Mouse (Mus musculus) kidney, postnatal 25 days (tissue): ENCODE data around the gene Rho.

ENCODE experiments used
- DNase-seq, 2 experiments: peaks; one replicate each; pipeline ENCODE4 v3.0.0; 2021; ENCODE audit warnings: mixed read lengths in 2 of 2

The Rho gene

GRCm38 (mm10) chr6:115931639-115932038 is at the start of gene Rho:
Rho (plus strand) TSS chr6:115931748.
- no peak for DNase-seq

GRCm38 (mm10) chr6:115884018-115884417 is 47.5 kb upstream of the Rho start:
- DNase-seq: peak in 1 of 2 experiments; percentile 29

- no peak for DNase-seq
Observed at GRCm38 (mm10) chr6:115886894-115887293, 44.7 kb upstream of the Rho start.

GRCm38 (mm10) chr6:115888296-115888695 is 43.3 kb upstream of the Rho start:
- peak in 1 of 2 experiments; percentile 51 for DNase-seq

- no peak for DNase-seq
Observed at GRCm38 (mm10) chr6:115890601-115891000, 40.9 kb upstream of the Rho start.

- no peak for DNase-seq
Observed at GRCm38 (mm10) chr6:115891061-115891460, 40.5 kb upstream of the Rho start.

- DNase-seq: peak; percentile 50 to 62
Observed at GRCm38 (mm10) chr6:115891497-115892061, 40.0 kb upstream of the Rho start.

GRCm38 (mm10) chr6:115892363-115892762 is 39.2 kb upstream of the Rho start:
- DNase-seq: no peak

- DNase-seq: no peak
Observed at GRCm38 (mm10) chr6:115896346-115896745, 35.2 kb upstream of the Rho start.

- no peak for DNase-seq
Observed at GRCm38 (mm10) chr6:115897117-115897516, 34.4 kb upstream of the Rho start.

GRCm38 (mm10) chr6:115897926-115898520 is 33.5 kb upstream of the Rho start:
- no peak for DNase-seq

- peak; percentile 84 to 86 for DNase-seq
Observed at GRCm38 (mm10) chr6:115901062-115901461, 30.5 kb upstream of the Rho start.

GRCm38 (mm10) chr6:115901489-115901931 is 30.0 kb upstream of the Rho start:
- peak; percentile 62 to 84 for DNase-seq

- no peak for DNase-seq
Observed at GRCm38 (mm10) chr6:115902545-115902944, 29.0 kb upstream of the Rho start.

- no peak for DNase-seq
Observed at GRCm38 (mm10) chr6:115905568-115905967, 26.0 kb upstream of the Rho start.

GRCm38 (mm10) chr6:115906455-115906854 is 25.1 kb upstream of the Rho start:
- no peak for DNase-seq

- DNase-seq: no peak
Observed at GRCm38 (mm10) chr6:115906871-115907270, 24.7 kb upstream of the Rho start.

GRCm38 (mm10) chr6:115908421-115908982 is 23.0 kb upstream of the Rho start:
- no peak for DNase-seq

GRCm38 (mm10) chr6:115909052-115909451 is 22.5 kb upstream of the Rho start:
- DNase-seq: no peak

- DNase-seq: peak; percentile 79 to 92
Observed at GRCm38 (mm10) chr6:115909940-115910339, 21.6 kb upstream of the Rho start.

GRCm38 (mm10) chr6:115911763-115912162 is 19.8 kb upstream of the Rho start:
- peak; percentile 38 to 68 for DNase-seq

GRCm38 (mm10) chr6:115913482-115913881 is 18.1 kb upstream of the Rho start:
- no peak for DNase-seq

- DNase-seq: no peak
Observed at GRCm38 (mm10) chr6:115914511-115915202, 16.9 kb upstream of the Rho start.
